Mouse (Mus musculus): ENCODE measurements at regions not wholly inside any gene's neighbourhood (a gene's known extent, or its start where the extent isn't known, plus 50 kb on each side); places are given as distances from the start of the nearest gene placed in this dataset.
A peak's percentile ranks its signal among the peaks of the same experiment; 100 is the strongest.

GRCm38 (mm10) chr14:76863035-76863706 lies 173.4 kb upstream of the Ccdc122 start:
- WGBS (ENCODE audit: insufficient replicate concordance), result 56% methylated on average over 13 of the region's 13 CpGs
- no peak overlapping the region for H3K27ac ChIP-seq
- H3K4me2 ChIP-seq, result no peak overlapping the region
- DNase-seq (no peak), ATAC-seq (ENCODE audit: low read depth) (no peak)
- H3K27me3 ChIP-seq, result 0 out of 2 replicates have a peak, but pooled peaks cover 5% of the 10 kb centered on the region
- no peak overlapping the region for H3K4me3 ChIP-seq (replicated peaks)
- no peaks in the 10 kb centered on the region for H3K36me3 ChIP-seq
- H3K4me1 ChIP-seq (replicated peaks), result no peaks in the 10 kb centered on the region
- H3K9me3 ChIP-seq (replicated peaks), result no peaks in the 10 kb centered on the region
- no peak overlapping the region for H3K9ac ChIP-seq

- no peaks in the 10 kb centered on the region for H3K36me3 ChIP-seq
- no peak overlapping the region for H3K27ac ChIP-seq
- no peak for ATAC-seq (ENCODE audit: low read depth)
- no peaks in the 10 kb centered on the region for H3K9me3 ChIP-seq (replicated peaks)
- no peak for DNase-seq
- no peak overlapping the region for H3K9ac ChIP-seq
- no peak overlapping the region for H3K4me2 ChIP-seq
- WGBS (ENCODE audit: insufficient replicate concordance), result 65% methylated on average over 5 of the region's 5 CpGs
- 0 out of 2 replicates have a peak, but pooled peaks cover 11% of the 10 kb centered on the region for H3K27me3 ChIP-seq
- H3K4me1 ChIP-seq (replicated peaks), result peaks cover 10% of the 10 kb centered on the region
- no peak overlapping the region for H3K4me3 ChIP-seq (replicated peaks)
Observed at GRCm38 (mm10) chr14:76858396-76858795, 178.2 kb upstream of the Ccdc122 start.

DNA sequence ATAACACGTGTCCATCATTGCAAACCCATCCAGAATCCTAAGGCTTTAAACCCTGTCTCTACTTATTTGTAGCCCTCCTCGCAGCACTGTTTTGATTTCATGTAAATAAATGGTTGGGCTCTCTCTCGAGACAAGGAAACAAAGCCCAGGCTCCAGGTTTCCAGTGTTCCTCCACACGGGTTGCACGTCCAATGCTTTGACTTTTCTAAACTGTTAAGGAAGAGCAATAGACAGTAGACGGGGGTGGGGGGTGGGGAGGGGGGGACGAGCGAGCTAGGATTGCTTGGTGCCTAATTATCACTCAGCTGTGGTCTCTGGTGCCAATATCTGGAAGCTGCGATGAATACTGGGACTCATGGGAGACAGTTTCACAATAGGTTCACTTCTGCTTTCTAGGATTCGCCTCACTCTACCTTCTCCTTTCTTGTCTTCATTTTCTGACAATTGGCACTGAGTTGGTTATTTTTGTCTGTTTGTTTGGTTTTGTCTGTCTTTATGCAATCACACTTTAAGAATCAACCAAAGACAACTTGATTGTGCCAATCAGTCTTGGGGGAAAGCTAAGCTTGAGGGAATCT lies 179.3 kb upstream of the Ccdc122 start:
- Histone ChIP-seq H3K9me3 (replicated peaks) (no peaks in the 10 kb centered on the region), H3K4me2 (peak overlapping the region; percentile 15; the same call in 1 of the 2 replicates), H3K4me1 (replicated peaks) (peaks cover 15% of the 10 kb centered on the region), H3K4me3 (replicated peaks) (no peak overlapping the region), H3K36me3 (no peaks in the 10 kb centered on the region), H3K27ac (no peak overlapping the region), H3K9ac (no peak overlapping the region), H3K27me3 (0 out of 2 replicates have a peak, but pooled peaks cover 11% of the 10 kb centered on the region)
- WGBS (ENCODE audit: insufficient replicate concordance), result 15% methylated on average over 10 of the region's 10 CpGs
- DNase-seq (no peak), ATAC-seq (ENCODE audit: low read depth) (no peak)

DNA sequence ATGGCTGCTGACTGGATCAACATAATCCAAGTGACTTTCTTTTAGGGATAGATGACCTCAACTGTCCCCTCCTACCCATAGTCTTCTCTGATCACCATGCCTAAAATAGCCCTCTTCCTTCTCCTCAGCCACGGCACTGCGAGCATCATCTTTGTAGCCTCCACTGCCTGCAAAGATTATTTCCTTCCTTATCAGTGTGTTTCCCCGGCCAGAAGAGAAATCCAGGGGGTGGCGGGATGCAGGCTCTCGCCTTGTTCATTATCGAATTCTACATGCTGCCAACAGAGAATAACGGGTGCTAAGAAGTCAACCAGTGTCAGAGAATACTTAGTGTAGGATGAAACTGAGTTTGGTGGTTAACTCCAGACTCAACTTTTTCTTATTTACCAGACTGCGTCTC lies 180.0 kb upstream of the Ccdc122 start:
- Histone ChIP-seq H3K4me2 (peak overlapping the region; percentile 15; the same call in 1 of the 2 replicates), H3K4me3 (replicated peaks) (no peak overlapping the region), H3K27me3 (0 out of 2 replicates have a peak, but pooled peaks cover 11% of the 10 kb centered on the region), H3K9ac (no peak overlapping the region), H3K9me3 (replicated peaks) (no peaks in the 10 kb centered on the region), H3K4me1 (replicated peaks) (peaks cover 20% of the 10 kb centered on the region), H3K27ac (no peak overlapping the region), H3K36me3 (no peaks in the 10 kb centered on the region)
- ATAC-seq (ENCODE audit: low read depth) (peak; percentile 59; the same call in 1 of the 2 replicates), DNase-seq (peak; percentile 16)
- 3% methylated on average over 8 of the region's 8 CpGs for WGBS (ENCODE audit: insufficient replicate concordance)

- Histone ChIP-seq H3K36me3 (no peaks in the 10 kb centered on the region), H3K27me3 (0 out of 2 replicates have a peak, but pooled peaks cover 11% of the 10 kb centered on the region), H3K4me3 (replicated peaks) (no peak overlapping the region), H3K9ac (no peak overlapping the region), H3K4me1 (replicated peaks) (peaks cover 32% of the 10 kb centered on the region), H3K4me2 (no peak overlapping the region), H3K27ac (no peak overlapping the region), H3K9me3 (replicated peaks) (no peaks in the 10 kb centered on the region)
- DNase-seq (no peak), ATAC-seq (ENCODE audit: low read depth) (no peak)
- 76% methylated on average over 11 of the region's 11 CpGs for WGBS (ENCODE audit: insufficient replicate concordance)
Observed at GRCm38 (mm10) chr14:76854965-76855364, 181.6 kb upstream of the Ccdc122 start.

DNA sequence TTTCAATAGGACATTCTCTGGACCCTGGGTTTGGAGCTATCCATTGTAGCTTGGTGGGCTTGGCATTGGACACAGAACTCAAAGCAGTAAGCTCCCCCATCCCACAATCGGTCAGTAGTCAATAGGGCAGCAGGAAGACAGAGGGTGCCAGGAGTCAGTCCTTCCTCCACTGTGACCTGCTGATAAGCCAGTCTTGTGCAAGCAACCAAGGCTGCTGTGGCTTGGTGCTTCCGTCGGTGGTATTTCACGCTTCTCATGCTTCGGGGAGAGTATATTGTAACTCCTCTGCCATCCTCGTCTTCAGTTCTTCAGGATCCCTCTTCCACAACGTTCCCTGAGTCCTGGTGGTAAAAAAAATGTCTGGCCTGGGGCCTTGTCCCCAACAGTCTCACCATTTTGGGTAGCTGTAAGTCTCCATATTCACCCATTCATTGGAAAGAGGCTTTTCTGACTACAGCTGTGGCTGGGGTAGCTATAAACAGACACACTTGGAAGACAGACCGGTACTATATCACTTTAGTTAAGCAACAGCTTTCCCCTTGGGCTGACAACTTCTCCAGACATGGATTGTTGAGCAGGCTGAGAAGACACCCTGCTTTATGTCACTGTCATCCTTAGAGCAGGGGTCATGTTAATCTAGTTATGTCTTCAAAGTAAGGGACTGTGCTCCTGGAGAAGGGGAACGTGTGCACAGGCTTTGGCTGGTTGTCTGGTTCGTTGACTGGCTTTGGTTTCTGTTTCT lies 184.9 kb upstream of the Ccdc122 start:
- DNase-seq, result peak; percentile 23
- H3K27me3 ChIP-seq, result 0 out of 2 replicates have a peak, but pooled peaks cover 4% of the 10 kb centered on the region
- no peaks in the 10 kb centered on the region for H3K9me3 ChIP-seq (replicated peaks)
- peak overlapping the region; percentile 32; the same call in 1 of the 2 replicates for H3K4me2 ChIP-seq
- peak overlapping the region; percentile 30; the same call in 1 of the 2 replicates for H3K9ac ChIP-seq
- H3K27ac ChIP-seq, result peak overlapping the region; percentile 68
- no peak overlapping the region for H3K4me3 ChIP-seq (replicated peaks)
- H3K4me1 ChIP-seq (replicated peaks), result peaks cover 31% of the 10 kb centered on the region
- H3K36me3 ChIP-seq, result no peaks in the 10 kb centered on the region
- 7% methylated on average over 10 of the region's 10 CpGs for WGBS (ENCODE audit: insufficient replicate concordance)
- peak; percentile 78 for ATAC-seq (ENCODE audit: low read depth)

GRCm38 (mm10) chr14:76850641-76851040 lies 185.9 kb upstream of the Ccdc122 start:
- Histone ChIP-seq H3K4me3 (replicated peaks) (no peak overlapping the region), H3K36me3 (no peaks in the 10 kb centered on the region), H3K27me3 (0 out of 2 replicates have a peak, but pooled peaks cover 4% of the 10 kb centered on the region), H3K4me1 (replicated peaks) (peaks cover 26% of the 10 kb centered on the region), H3K27ac (no peak overlapping the region), H3K9ac (no peak overlapping the region), H3K9me3 (replicated peaks) (no peaks in the 10 kb centered on the region), H3K4me2 (no peak overlapping the region)
- ATAC-seq (ENCODE audit: low read depth), result no peak
- DNase-seq, result no peak
- 65% methylated on average over 4 of the region's 4 CpGs for WGBS (ENCODE audit: insufficient replicate concordance)

DNA sequence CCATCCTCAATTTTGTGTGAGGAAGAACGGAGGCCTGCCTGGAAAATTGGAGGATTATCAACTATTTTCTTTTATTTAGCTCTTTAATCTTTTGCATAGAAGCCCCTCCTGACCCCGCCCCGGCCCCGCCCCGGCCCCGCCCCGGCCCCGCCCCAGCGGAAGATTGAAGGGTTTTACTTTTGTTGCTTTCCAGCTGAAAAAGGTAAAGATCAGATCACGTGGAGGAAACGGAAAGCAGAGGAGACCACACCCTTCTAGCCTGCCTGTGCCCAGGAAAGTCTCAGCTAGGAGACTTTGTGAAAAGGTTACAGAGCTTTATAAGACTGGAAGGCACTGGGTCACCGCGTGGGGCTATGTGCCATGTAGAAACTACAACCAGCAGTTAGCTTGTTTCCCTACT lies 186.5 kb upstream of the Ccdc122 start:
- DNase-seq (no peak), ATAC-seq (ENCODE audit: low read depth) (peak; percentile 44)
- Histone ChIP-seq H3K9ac (no peak overlapping the region), H3K27me3 (0 out of 2 replicates have a peak, but pooled peaks cover 4% of the 10 kb centered on the region), H3K4me1 (replicated peaks) (peaks cover 26% of the 10 kb centered on the region), H3K4me2 (peak overlapping the region; percentile 30), H3K9me3 (replicated peaks) (no peaks in the 10 kb centered on the region), H3K36me3 (no peaks in the 10 kb centered on the region), H3K4me3 (replicated peaks) (no peak overlapping the region), H3K27ac (no peak overlapping the region)
- WGBS (ENCODE audit: insufficient replicate concordance), result 17% methylated on average over 13 of the region's 13 CpGs

GRCm38 (mm10) chr14:76849636-76850035 lies 186.9 kb upstream of the Ccdc122 start:
- WGBS (ENCODE audit: insufficient replicate concordance), result 65% methylated on average over 6 of the region's 6 CpGs
- H3K9me3 ChIP-seq (replicated peaks), result no peaks in the 10 kb centered on the region
- peak overlapping the region; percentile 30 for H3K4me2 ChIP-seq
- DNase-seq (no peak), ATAC-seq (ENCODE audit: low read depth) (no peak)
- H3K9ac ChIP-seq, result no peak overlapping the region
- no peak overlapping the region for H3K4me3 ChIP-seq (replicated peaks)
- H3K36me3 ChIP-seq, result no peaks in the 10 kb centered on the region
- H3K4me1 ChIP-seq (replicated peaks), result peaks cover 26% of the 10 kb centered on the region
- no peak overlapping the region for H3K27ac ChIP-seq
- H3K27me3 ChIP-seq, result 0 out of 2 replicates have a peak, but pooled peaks cover 4% of the 10 kb centered on the region

DNA sequence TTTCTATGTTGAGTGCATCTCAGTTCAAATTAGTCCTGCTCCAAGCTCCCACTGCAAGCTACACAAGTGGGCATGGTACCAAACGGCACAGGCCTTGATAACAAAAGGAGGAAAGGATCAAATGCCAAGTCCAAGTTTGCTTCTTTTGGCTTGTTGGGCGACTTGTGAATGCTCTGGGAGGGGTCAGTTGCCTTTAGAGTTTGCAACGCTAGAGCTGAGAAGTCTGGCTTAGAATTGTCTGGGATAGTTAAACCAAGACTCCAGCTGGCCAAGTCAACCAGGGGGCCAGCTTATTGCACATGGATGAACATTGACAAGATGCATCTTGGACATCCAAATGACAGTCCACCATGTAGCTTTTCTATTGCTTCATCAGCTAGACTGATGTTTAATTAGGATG lies 187.5 kb upstream of the Ccdc122 start:
- no peaks in the 10 kb centered on the region for H3K9me3 ChIP-seq (replicated peaks)
- H3K4me2 ChIP-seq, result no peak overlapping the region
- 0 out of 2 replicates have a peak, but pooled peaks cover under 1% of the 10 kb centered on the region for H3K27me3 ChIP-seq
- peaks cover 26% of the 10 kb centered on the region for H3K4me1 ChIP-seq (replicated peaks)
- no peak overlapping the region for H3K9ac ChIP-seq
- H3K4me3 ChIP-seq (replicated peaks), result no peak overlapping the region
- ATAC-seq (ENCODE audit: low read depth) (no peak), DNase-seq (no peak)
- no peaks in the 10 kb centered on the region for H3K36me3 ChIP-seq
- H3K27ac ChIP-seq, result no peak overlapping the region
- WGBS (ENCODE audit: insufficient replicate concordance), result 58% methylated on average over 3 of the region's 3 CpGs

GRCm38 (mm10) chr14:76845706-76846105 lies 190.9 kb upstream of the Ccdc122 start:
- no peak for ATAC-seq (ENCODE audit: low read depth)

More at GRCm38 (mm10) chr14:76845706-76846105, 190.9 kb upstream of the Ccdc122 start:
- Histone ChIP-seq H3K9me3 (replicated peaks) (no peaks in the 10 kb centered on the region), H3K9ac (no peak overlapping the region), H3K27me3 (no peaks in the 10 kb centered on the region), H3K4me3 (replicated peaks) (no peak overlapping the region), H3K27ac (no peak overlapping the region), H3K4me2 (no peak overlapping the region), H3K4me1 (replicated peaks) (peaks cover 10% of the 10 kb centered on the region), H3K36me3 (no peaks in the 10 kb centered on the region)
- 48% methylated on average over 3 of the region's 3 CpGs for WGBS (ENCODE audit: insufficient replicate concordance)
- no peak for DNase-seq

Data from liver, embryonic 13.5 days (tissue).